Mouse (Mus musculus) forebrain, postnatal 0 days (tissue): ENCODE data around the gene Acad12. TPM values are rescaled to one million over a fixed set of nuclear protein-coding genes. Genes with fewer than 3 reads are reported as not detected.

Experiments used
- ATAC-seq: fragments of 200-750 bp; cut with Nextera tagmentation; 2 replicates; pipeline ENCODE4 v1.8.0; 2017; ENCODE audit warnings: mild to moderate bottlenecking, moderate library complexity
- DNase-seq: peaks from one replicate; pipeline ENCODE4 v3.0.0-alpha.2; 2015
- H3K27ac ChIP-seq: fragments of 300-500 bp; sonication (generic); 2 replicates; pipeline ENCODE4 v1.5.1; 2014; ENCODE audit warnings: low read depth, mild to moderate bottlenecking, antibody characterized with exemption, low read length, moderate library complexity, mixed read lengths
- H3K27me3 ChIP-seq: fragments of 300-500 bp; sonication (generic); 2 replicates; pipeline ENCODE4 v1.6.1; 2014; ENCODE audit warnings: mild to moderate bottlenecking, low read length, mixed read lengths; ENCODE audit not compliant: insufficient read depth
- H3K36me3 ChIP-seq: fragments of 300-500 bp; sonication (generic); 2 replicates; pipeline ENCODE4 v1.6.1; 2014; ENCODE audit warnings: mild to moderate bottlenecking, moderate library complexity; ENCODE audit not compliant: insufficient read depth
- H3K4me1 ChIP-seq: fragments of 300-500 bp; sonication (generic); 2 replicates; pipeline ENCODE4 v1.6.1; 2014; ENCODE audit warnings: antibody characterized with exemption; ENCODE audit not compliant: insufficient read depth
- H3K4me2 ChIP-seq: fragments of 300-500 bp; sonication (generic); 2 replicates; pipeline ENCODE4 v1.6.1; 2014; ENCODE audit warnings: low read depth, mild to moderate bottlenecking, moderate library complexity
- H3K4me3 ChIP-seq: fragments of 300-500 bp; sonication (generic); 2 replicates; pipeline ENCODE4 v1.5.1; 2014; ENCODE audit warnings: low read depth, low read length, mixed read lengths
- H3K9ac ChIP-seq: fragments of 300-500 bp; sonication (generic); 2 replicates; pipeline ENCODE4 v1.6.1; 2014; ENCODE audit warnings: mild to moderate bottlenecking
- H3K9me3 ChIP-seq: fragments of 300-500 bp; sonication (generic); 2 replicates; pipeline ENCODE4 v1.6.1; 2016; ENCODE audit warnings: low read length
- CTCF ChIP-seq: sonication (generic); IDR thresholded peaks from 2 replicates; pipeline ENCODE4 v1.5.1; 2016; ENCODE audit warnings: antibody characterized with exemption, control low read depth, low read depth
- WGBS: fragments of 180-500 bp; shearing (Covaris S2); extraction: QIAGEN DNeasy Blood & Tissue Kit; methylation state at CpG from one replicate; pipeline ENCODE4 v1.1.7; 2014; 5-methylcytosine and 5-hydroxymethylcytosine counted together
- polyA plus RNA-seq: library from polyadenylated mRNA; unstranded; fragments of >200 nt; fragmentation: Nextera tagmentation; extraction: Ambion mirVana; gene quantifications from 2 replicates; pipeline ENCODE4 v1.2.1, GENCODE M21; 2015
- total RNA-seq: library from RNA; depleted of rRNA; stranded (reverse); fragments of >200 nt; gene quantifications from 2 replicates; pipeline ENCODE4 v1.2.3, GENCODE M21; 2014; rRNA removed

Acad12 gene
- total and polyA plus RNA-seq, 2 experiments from 2014 or later, result 0.96 to 1.4 TPM

GRCm38 (mm10) chr5:121566035-121566681 is 52.6 kb downstream of the Acad12 start:
- H3K27me3 ChIP-seq, result no peaks in the 10 kb centered on the region
- H3K27ac ChIP-seq, result no peak overlapping the region
- no peak overlapping the region for H3K4me2 ChIP-seq
- no peaks in the 10 kb centered on the region for H3K9me3 ChIP-seq
- H3K9ac ChIP-seq, result no peak overlapping the region
- no peaks in the 10 kb centered on the region for H3K4me1 ChIP-seq
- H3K36me3 ChIP-seq, result peaks cover 24% of the 10 kb centered on the region
- H3K4me3 ChIP-seq, result no peak overlapping the region
- TF ChIP-seq CTCF, result no peak
- WGBS, result 91% methylated on average over 16 of the region's 16 CpGs
- ATAC-seq, result no peak
- no peak for DNase-seq

GRCm38 (mm10) chr5:121564468-121564895 is 54.3 kb downstream of the Acad12 start:
- peak; percentile 84 for DNase-seq
- no peaks in the 10 kb centered on the region for H3K27me3 ChIP-seq
- TF ChIP-seq CTCF, result peak; percentile 82
- H3K9me3 ChIP-seq, result no peaks in the 10 kb centered on the region
- H3K36me3 ChIP-seq, result peaks cover 13% of the 10 kb centered on the region; the same call in 1 of the 2 replicates
- WGBS, result 13% methylated on average over 11 of the region's 11 CpGs
- no peaks in the 10 kb centered on the region for H3K4me1 ChIP-seq
- no peak overlapping the region for H3K9ac ChIP-seq
- ATAC-seq, result peak; percentile 74
- H3K4me2 ChIP-seq, result peak overlapping the region; percentile 21; the same call in 1 of the 2 replicates
- H3K27ac ChIP-seq, result no peak overlapping the region
- no peak overlapping the region for H3K4me3 ChIP-seq

- DNase-seq, result no peak
- Histone ChIP-seq H3K4me1 (no peaks in the 10 kb centered on the region), H3K4me2 (no peak overlapping the region), H3K27ac (no peak overlapping the region), H3K36me3 (0 out of 2 replicates have a peak, but pooled peaks cover 3% of the 10 kb centered on the region), H3K4me3 (no peak overlapping the region), H3K9ac (no peak overlapping the region), H3K9me3 (no peaks in the 10 kb centered on the region), H3K27me3 (no peaks in the 10 kb centered on the region)
- ATAC-seq, result no peak
- TF ChIP-seq CTCF, result no peak
- WGBS, result 93% methylated on average over 3 of the region's 3 CpGs
These were observed 56.3 kb downstream of the Acad12 start for GRCm38 (mm10) chr5:121562436-121562835.

- no peak for TF ChIP-seq CTCF
- Histone ChIP-seq H3K9me3 (no peaks in the 10 kb centered on the region), H3K4me1 (peaks cover 4% of the 10 kb centered on the region), H3K27ac (no peak overlapping the region), H3K27me3 (no peaks in the 10 kb centered on the region), H3K9ac (no peak overlapping the region), H3K4me3 (no peak overlapping the region), H3K4me2 (no peak overlapping the region), H3K36me3 (no peaks in the 10 kb centered on the region)
- ATAC-seq, result no peak
- DNase-seq, result no peak
- WGBS, result 86% methylated on average over 7 of the region's 7 CpGs
These were observed 69.5 kb downstream of the Acad12 start for GRCm38 (mm10) chr5:121549196-121549595.

- 97% methylated on average over 3 of the region's 3 CpGs for WGBS
- H3K9ac ChIP-seq, result no peak overlapping the region
- no peak overlapping the region for H3K4me3 ChIP-seq
- DNase-seq (no peak), ATAC-seq (no peak)
- H3K4me1 ChIP-seq, result peaks cover 10% of the 10 kb centered on the region
- H3K27ac ChIP-seq, result no peak overlapping the region
- no peak overlapping the region for H3K4me2 ChIP-seq
- no peak for TF ChIP-seq CTCF
- no peaks in the 10 kb centered on the region for H3K9me3 ChIP-seq
- H3K27me3 ChIP-seq, result no peaks in the 10 kb centered on the region
- H3K36me3 ChIP-seq, result no peaks in the 10 kb centered on the region
These were observed 71.7 kb downstream of the Acad12 start for GRCm38 (mm10) chr5:121547084-121547483.

Other genes starting within 250 kb of the Acad12 start
- gene Trafd1, start 233.3 kb downstream of the Acad12 start, total RNA-seq, result 131 and 141 TPM in 2 replicates
- 123 and 124 TPM in 2 replicates for gene Trafd1, start 233.3 kb downstream of the Acad12 start, polyA plus RNA-seq
- gene Naa25, start 221.0 kb downstream of the Acad12 start, total RNA-seq, result 39.4 and 45.9 TPM in 2 replicates
- gene Naa25, start 221.0 kb downstream of the Acad12 start, polyA plus RNA-seq, result 33.7 and 44.1 TPM in 2 replicates
- 0.24 and 0.54 TPM in 2 replicates for gene Tmem116, start 167.0 kb downstream of the Acad12 start, total RNA-seq
- 2.2 and 2.7 TPM in 2 replicates for gene Tmem116, start 167.0 kb downstream of the Acad12 start, polyA plus RNA-seq
- 123 and 141 TPM in 2 replicates for gene Erp29, start 166.4 kb downstream of the Acad12 start, total RNA-seq
- gene Erp29, start 166.4 kb downstream of the Acad12 start, polyA plus RNA-seq, result 185 and 187 TPM in 2 replicates
- not detected in 2 replicates for gene Adam1b, start 115.5 kb downstream of the Acad12 start, total RNA-seq
- gene Adam1b, start 115.5 kb downstream of the Acad12 start, polyA plus RNA-seq, result not detected in 2 replicates
- gene Adam1a, start 73.5 kb downstream of the Acad12 start, total RNA-seq, result 16.2 and 20.1 TPM in 2 replicates
- gene Adam1a, start 73.5 kb downstream of the Acad12 start, polyA plus RNA-seq, result 0.55 and 1.3 TPM in 2 replicates
- gene Gm42878, start 73.5 kb downstream of the Acad12 start, total RNA-seq, result 0.24 and 0.31 TPM in 2 replicates
- 0.43 TPM in 1 of 2 replicates, not detected in the other for gene Gm42878, start 73.5 kb downstream of the Acad12 start, polyA plus RNA-seq
- 83.1 and 99.3 TPM in 2 replicates for gene Mapkapk5, start 73.0 kb downstream of the Acad12 start, total RNA-seq
- 47.5 and 50.1 TPM in 2 replicates for gene Mapkapk5, start 73.0 kb downstream of the Acad12 start, polyA plus RNA-seq
- gene Aldh2, start 25.1 kb downstream of the Acad12 start, total RNA-seq, result 68.1 and 77.2 TPM in 2 replicates
- gene Aldh2, start 25.1 kb downstream of the Acad12 start, polyA plus RNA-seq, result 89.0 and 115 TPM in 2 replicates
- gene Acad10, start 41.6 kb upstream of the Acad12 start, total RNA-seq, result 2.7 and 3.0 TPM in 2 replicates
- gene Acad10, start 41.6 kb upstream of the Acad12 start, polyA plus RNA-seq, result 0.59 and 1.1 TPM in 2 replicates
- gene Brap, start 41.6 kb upstream of the Acad12 start, total RNA-seq, result 51.5 and 56.0 TPM in 2 replicates
- 42.7 and 46.6 TPM in 2 replicates for gene Brap, start 41.6 kb upstream of the Acad12 start, polyA plus RNA-seq
- gene Atxn2, start 92.4 kb upstream of the Acad12 start, total RNA-seq, result 80.3 and 80.6 TPM in 2 replicates
- 71.3 and 92.3 TPM in 2 replicates for gene Atxn2, start 92.4 kb upstream of the Acad12 start, polyA plus RNA-seq
- 11.7 and 14.1 TPM in 2 replicates for gene Sh2b3, start 218.7 kb upstream of the Acad12 start, total RNA-seq
- 4.6 and 6.2 TPM in 2 replicates for gene Sh2b3, start 218.7 kb upstream of the Acad12 start, polyA plus RNA-seq
- gene Pheta1, start 230.0 kb upstream of the Acad12 start, total RNA-seq, result 49.7 and 51.5 TPM in 2 replicates
- 36.3 and 38.7 TPM in 2 replicates for gene Pheta1, start 230.0 kb upstream of the Acad12 start, polyA plus RNA-seq